Mouse (Mus musculus) layer of hippocampus, adult 9-11 months (tissue): ENCODE measurements at regions not wholly inside any gene's neighbourhood (a gene's known extent, or its start where the extent isn't known, plus 50 kb on each side); places are given as distances from the start of the nearest gene placed in this dataset.

Experiments used
- DNase-seq: peaks from one replicate; pipeline ENCODE4 v3.0.0; 2022

- DNase-seq: no peak
Measured at GRCm38 (mm10) chr12:106514057-106514456, 504.0 kb downstream of the Vrk1 start.

GRCm38 (mm10) chr12:106515257-106515788, 505.3 kb downstream of the Vrk1 start:
- no peak for DNase-seq

DNA sequence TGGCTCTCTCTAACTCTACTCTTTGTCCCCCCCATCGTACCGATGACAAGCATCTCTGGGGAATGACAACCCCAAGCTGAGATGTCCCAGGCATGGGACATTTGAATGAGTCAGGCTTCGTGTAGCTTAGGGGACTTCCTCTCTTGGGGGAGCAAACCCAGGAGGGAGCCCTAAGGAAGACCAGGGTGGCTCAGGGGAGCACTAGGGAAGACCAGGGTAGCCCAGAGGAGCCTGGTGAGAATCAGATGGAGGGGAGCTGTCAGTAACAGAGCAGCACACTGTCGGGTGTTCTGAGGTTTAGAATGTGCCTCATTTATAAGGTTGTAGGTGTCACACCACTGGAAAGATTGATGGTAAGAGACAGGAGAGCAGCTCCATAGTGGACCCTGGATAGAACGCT, 509.1 kb downstream of the Vrk1 start:
- DNase-seq: no peak

DNA sequence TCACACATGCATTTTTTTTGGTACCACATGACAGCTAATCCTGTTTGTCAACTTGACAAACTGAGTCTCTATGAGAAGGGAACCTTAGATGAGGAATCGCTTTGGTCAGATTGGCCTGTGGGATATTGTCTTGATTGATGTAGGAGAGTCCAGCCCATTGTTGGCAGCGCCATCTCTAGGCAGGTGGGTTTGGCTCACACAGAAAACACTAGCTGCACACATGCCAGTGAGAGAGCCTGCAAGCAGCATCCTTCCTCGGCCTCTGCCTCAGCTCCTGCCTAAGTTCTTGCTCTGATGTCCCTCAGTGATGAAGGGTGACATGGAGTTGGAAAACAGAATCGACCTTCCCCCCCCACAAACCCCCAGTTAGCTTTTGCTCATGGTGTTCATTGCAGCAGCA, 514.4 kb downstream of the Vrk1 start:
- no peak for DNase-seq

DNA sequence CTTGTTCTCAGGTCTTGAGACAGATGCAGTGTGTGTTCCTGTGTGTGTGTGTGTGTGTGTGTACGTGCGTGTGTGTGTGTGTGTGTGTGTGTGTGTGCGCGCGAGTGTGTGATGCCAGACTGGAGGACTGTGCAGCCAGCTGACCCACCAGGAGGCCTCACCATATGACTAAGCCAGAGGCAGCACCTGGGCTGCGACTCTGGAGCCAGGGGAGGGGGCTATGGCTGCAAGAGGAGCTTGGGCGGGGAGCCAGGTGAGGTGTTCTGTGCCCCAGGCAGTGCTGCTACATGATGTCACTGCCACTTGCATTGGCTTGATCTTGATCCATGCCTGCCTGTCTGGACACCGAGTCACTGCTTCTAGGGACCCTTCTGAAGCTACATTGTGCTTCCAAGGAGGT, 517.1 kb downstream of the Vrk1 start:
- DNase-seq: no peak

- no peak for DNase-seq
Measured at GRCm38 (mm10) chr12:106527699-106528434, 517.8 kb downstream of the Vrk1 start.

- no peak for DNase-seq
Measured at GRCm38 (mm10) chr12:106528521-106528920, 518.5 kb downstream of the Vrk1 start.

DNA sequence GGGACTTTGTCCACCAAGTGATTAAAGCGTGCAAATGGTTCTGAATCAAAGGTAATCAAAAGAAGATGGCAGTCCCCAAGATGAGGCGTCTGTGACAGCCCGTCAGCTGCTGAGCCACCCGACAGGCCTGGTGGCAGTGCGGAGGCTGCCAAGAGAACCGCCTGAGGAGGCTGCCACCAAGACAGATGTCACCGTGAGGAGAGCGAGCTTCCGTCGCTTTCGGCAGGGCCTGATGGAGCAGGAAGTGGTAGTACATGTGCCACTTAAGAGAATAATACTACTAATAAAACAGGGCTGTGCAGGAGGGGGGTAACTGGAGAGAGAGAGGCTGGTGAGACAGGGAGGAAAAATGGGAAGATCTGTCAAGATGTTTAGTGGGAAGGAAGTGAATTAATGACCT, 519.1 kb downstream of the Vrk1 start:
- DNase-seq: peak; percentile 41

- DNase-seq: no peak
Measured at GRCm38 (mm10) chr12:106535086-106535485, 525.1 kb downstream of the Vrk1 start.

- no peak for DNase-seq
Measured at GRCm38 (mm10) chr12:106535628-106536288, 525.7 kb downstream of the Vrk1 start.

DNA sequence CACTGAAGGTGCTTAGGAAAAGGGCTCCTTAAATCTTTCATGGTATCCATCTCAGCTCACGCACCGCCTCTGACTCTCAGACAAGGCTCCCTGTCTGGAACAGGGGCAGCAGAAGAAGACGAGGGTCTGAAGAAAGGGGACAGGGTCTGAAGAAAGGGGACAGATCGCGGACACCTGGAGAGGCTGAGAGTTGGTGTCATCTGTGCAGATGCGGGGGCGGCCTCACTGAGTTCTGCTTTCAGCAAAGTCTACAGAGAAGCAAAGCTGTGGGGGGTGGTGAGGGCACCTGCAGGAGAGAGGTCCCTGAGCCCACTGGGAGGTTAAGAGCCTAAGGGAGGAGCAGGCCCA, 526.2 kb downstream of the Vrk1 start:
- DNase-seq: no peak

DNA sequence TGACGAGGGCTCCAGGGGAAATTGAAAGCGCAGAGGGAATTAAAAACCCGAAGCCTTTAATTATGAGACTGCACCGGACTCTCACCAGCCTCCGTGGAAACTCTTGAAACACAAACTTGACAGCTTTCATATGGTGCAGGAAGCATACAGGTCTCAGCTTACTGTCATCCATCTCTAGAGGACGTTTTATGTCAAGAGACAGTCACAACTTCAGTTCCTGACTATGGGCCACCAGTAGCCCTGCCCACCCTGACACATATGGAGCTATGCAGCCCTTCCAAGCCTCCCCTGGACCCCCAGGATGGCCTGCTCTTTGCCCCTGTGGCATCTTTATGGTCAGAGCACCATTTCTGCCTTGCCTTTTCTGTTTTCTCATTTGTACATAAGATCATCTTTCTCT, 530.0 kb downstream of the Vrk1 start:
- no peak for DNase-seq

GRCm38 (mm10) chr12:106559566-106559965, 549.5 kb downstream of the Vrk1 start:
- no peak for DNase-seq

GRCm38 (mm10) chr12:106565263-106565681, 555.2 kb downstream of the Vrk1 start:
- DNase-seq: no peak

DNA sequence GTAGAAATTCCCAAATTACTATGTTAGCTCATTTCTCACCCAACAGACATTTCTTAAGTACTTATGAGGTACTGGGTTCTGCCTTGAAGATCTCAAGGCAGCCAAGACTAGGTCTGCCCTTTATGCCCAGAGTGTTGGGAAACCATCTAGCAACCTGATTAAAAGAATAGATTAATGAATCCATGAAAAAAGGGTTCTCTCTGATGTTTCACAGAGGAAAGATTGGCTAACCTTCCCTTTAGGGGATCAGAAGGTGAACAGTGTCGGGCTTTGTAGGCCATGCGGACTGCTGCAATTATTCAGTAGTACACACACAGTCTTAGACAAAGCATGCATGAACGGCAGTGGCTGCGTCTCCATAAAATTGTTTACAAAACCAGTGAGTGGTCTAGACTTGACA, 556.3 kb downstream of the Vrk1 start:
- DNase-seq: no peak

DNA sequence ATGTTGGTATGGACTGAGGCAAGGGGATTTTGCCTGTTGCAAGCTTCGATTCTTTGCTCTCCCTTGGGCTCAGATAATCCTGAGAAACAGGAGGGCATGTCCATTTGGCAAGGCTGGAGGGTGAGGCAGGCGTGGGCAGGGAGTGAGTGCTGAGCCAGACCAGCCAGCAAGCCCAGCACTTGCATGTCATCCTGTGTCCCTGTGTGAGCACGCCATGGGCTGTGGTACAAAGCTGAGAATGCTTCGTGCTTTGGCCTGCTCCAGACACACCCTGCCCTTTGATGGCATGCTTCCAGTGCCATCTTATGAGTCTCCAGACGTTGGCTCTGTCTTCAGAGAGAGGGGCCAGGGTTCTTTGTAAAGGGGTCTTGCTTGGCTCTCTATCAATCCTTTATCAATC, 557.1 kb downstream of the Vrk1 start:
- DNase-seq: no peak

GRCm38 (mm10) chr12:106568541-106569085, 558.6 kb downstream of the Vrk1 start:
- DNase-seq: no peak

GRCm38 (mm10) chr12:106572956-106573355, 562.9 kb downstream of the Vrk1 start:
- no peak for DNase-seq

- peak; percentile 14 for DNase-seq
Measured at GRCm38 (mm10) chr12:106582760-106583159, 572.7 kb downstream of the Vrk1 start.

DNA sequence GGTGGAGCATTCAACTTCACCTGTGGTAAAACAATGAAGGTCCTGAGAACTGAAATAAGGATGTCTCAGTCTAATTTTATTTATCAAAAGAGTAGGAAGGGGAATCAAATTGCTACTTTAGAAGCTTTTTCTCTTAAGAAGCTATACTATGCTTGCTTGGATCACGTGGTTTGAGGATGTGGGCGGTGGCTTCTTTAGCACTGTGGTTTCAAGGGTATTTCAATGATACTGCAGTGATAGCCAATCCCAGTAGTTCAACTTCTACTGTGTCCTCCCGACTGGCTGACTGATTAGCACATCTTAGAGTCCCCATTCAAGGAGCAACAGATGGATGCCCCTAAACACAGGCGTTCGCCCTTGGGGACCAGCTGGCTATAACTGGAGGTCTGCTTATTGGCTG, 575.6 kb downstream of the Vrk1 start:
- no peak for DNase-seq

DNA sequence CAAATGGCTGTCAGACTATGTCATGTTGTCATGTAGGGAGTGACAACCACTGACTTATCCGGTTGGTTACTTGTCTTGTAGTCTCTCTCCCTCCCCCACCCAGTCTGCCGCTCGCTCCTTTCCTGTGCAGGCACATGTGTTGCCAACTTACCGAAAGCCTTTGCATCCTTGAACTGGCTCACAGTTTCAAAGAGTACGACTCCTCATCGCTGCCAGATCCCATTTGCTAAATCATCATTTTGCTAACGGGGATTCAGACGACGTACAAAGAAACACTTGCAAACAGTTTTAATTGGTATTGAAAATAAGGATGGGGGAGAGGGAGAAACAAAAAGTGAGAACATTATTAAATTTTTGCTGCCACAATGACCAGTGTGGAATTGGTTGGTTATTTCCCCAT, 582.7 kb downstream of the Vrk1 start:
- DNase-seq: no peak

GRCm38 (mm10) chr12:106597636-106598035, 587.6 kb downstream of the Vrk1 start:
- DNase-seq: no peak

GRCm38 (mm10) chr12:106607240-106607639, 597.2 kb downstream of the Vrk1 start:
- no peak for DNase-seq

GRCm38 (mm10) chr12:106607655-106608337, 597.8 kb downstream of the Vrk1 start:
- DNase-seq: no peak
